Mouse (Mus musculus): ENCODE data around the gene Zdhhc19. TPM values are rescaled to one million over a fixed set of nuclear protein-coding genes. Genes with fewer than 3 reads are reported as not detected.

The Zdhhc19 gene
- total RNA-seq (2023), result not detected in 4 replicates

DNA sequence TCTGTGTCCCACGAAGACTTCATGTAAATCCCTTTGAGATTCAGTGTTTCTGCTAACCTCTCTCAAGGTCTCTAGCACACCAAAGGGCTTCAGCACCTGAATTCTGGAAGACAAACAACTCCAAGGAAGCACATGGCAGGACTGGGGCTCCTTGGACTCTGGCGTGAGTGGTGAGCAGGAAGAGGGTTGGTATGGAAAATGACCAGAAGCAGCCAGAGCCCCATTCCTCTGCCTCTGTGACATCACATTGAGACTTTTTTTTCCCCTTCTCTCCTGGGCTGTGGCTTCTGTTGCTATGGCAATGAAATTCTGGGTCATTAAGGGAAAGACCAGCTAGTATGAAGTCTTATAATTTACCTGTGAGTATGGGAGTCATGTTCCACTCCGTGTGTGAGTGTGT, at the start of gene Zdhhc19:
Gene Zdhhc19, plus strand, starts transcription at position 301 of the 400 bp plus-strand sequence.

GRCm38 (mm10) chr16:32487234-32488111, 8.6 kb upstream of the Zdhhc19 start, which contains the start of gene Slc51a:
Gene Slc51a (minus strand): TSS chr16:32487879.

DNA sequence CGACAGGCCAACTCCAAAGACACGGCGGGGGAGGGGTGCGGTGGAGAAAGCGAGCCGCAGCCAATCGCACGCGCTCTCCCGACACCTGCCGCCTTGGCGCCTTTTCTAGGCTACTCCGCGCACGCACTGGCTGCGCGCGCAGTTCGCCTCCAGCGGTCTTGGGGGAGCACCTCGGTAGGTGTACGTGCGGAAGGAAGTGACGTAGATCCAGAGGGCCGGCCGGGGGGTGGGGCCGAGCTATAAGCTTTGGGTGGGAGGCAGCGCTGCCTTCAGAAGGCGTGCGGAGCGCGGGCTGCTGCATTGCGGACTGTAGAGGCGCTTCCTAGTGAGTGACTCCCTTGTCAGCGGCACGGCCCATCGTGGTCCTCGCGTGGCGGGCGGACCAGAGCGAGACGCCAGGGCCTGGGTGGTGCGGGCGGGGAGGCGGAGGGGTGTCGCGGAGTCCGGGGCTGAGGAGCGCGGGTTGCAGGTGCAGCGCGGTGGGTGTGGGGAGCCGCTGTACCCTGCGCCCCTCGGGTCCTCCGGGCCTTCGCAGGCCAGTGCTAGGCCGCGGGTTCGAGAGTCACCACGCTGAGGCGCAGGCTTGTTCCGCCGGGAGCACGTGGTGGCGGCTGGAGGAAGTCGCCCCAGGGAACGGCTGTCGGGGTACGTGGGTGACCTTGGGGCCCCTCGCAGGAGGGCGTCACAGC, 112.8 kb downstream of the Zdhhc19 start, which contains the start of gene Tfrc:
Gene Tfrc, plus strand, starts transcription at position 209 of the 689 bp plus-strand sequence.

Other genes with a start within 250 kb of the Zdhhc19 start
- gene Fbxo45, start 249.1 kb upstream of the Zdhhc19 start, total RNA-seq (2023), result 8.4 to 10.4 TPM (median 9.4 TPM) in 4 replicates
- 10.2 to 12.1 TPM (median 11.1 TPM) in 4 replicates for gene Wdr53, start 249.0 kb upstream of the Zdhhc19 start, total RNA-seq (2023)
- 0.83 to 1.7 TPM (median 0.96 TPM) in 4 replicates for gene Smco1, start 224.8 kb upstream of the Zdhhc19 start, total RNA-seq (2023)
- 14.1 to 18.5 TPM (median 16.5 TPM) in 4 replicates for gene Rnf168, start 218.8 kb upstream of the Zdhhc19 start, total RNA-seq (2023)
- 52.4 to 83.7 TPM (median 65.5 TPM) in 4 replicates for gene Ubxn7, start 164.0 kb upstream of the Zdhhc19 start, total RNA-seq (2023)
- gene Tm4sf19, start 95.8 kb upstream of the Zdhhc19 start, total RNA-seq (2023), result not detected in 4 replicates
- 3.1 to 7.0 TPM (median 5.3 TPM) in 4 replicates for gene Tctex1d2, start 76.6 kb upstream of the Zdhhc19 start, total RNA-seq (2023)
- 59.3 to 71.1 TPM (median 66.8 TPM) in 4 replicates for gene Pcyt1a, start 65.3 kb upstream of the Zdhhc19 start, total RNA-seq (2023)
- gene Slc51a, start 8.4 kb upstream of the Zdhhc19 start, total RNA-seq (2023), result not detected in 4 replicates
- gene Tfrc, start 112.7 kb downstream of the Zdhhc19 start, total RNA-seq (2023), result 82.3 to 108 TPM (median 101 TPM) in 4 replicates
- 97.2 to 128 TPM (median 115 TPM) in 4 replicates for gene Tnk2, start 147.6 kb downstream of the Zdhhc19 start, total RNA-seq (2023)
- not detected in 4 replicates for gene Muc4, start 239.6 kb downstream of the Zdhhc19 start, total RNA-seq (2023)

Data from B cell, adult 62 days (primary cell).